ENCODE assay signal across 11 mouse cellular contexts in the genomic region with DNA sequence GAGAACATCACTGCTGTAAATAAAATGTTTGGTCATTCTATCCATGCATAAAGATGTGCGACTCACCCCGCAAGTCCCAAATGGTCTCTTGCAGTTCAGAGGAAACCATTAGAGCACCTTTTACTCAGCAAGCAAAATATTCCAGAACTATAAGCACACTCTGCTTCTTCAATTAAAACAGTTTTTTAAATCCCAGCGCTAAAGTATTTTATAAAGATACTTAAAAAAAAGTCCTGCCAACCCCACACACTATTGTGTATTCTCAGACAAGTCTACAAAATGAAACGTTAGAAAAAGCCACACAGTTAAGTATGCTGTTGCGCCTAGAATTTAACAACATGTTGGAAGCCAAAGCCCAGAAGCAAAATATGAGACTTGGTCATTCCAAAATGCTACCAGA. TPM values are rescaled to one million over a fixed set of nuclear protein-coding genes. Genes with fewer than 3 reads are reported as not detected.
DNase-seq lines count a peak whose midpoint lies in the region; ATAC-seq and TF ChIP-seq lines count a peak whose summit lies in the region.
"Had no signal": no experiment of that assay in that cellular context is flagged by ENCODE, and none has a peak within 500 bp of the region (broad histone marks: within the 10 kb centered on the region; RNA-seq: fewer than 3 reads in every experiment).

No protein-coding gene starts in this region.

- peaks cover 13% of the 10 kb centered on the region; the same call in 1 of the 2 replicates for H3K27me3 ChIP-seq in heart, postnatal 0 days (ENCODE audit: control insufficient read depth, insufficient read depth, low read length)
- H3K27me3 ChIP-seq in E14TG2a.4 (ENCODE audit: insufficient read depth, low read length), result no peaks in the 10 kb centered on the region
- peaks cover 32% of the 10 kb centered on the region for H3K27me3 ChIP-seq in embryonic facial prominence, embryonic 12.5 days
- no peaks in the 10 kb centered on the region for H3K27me3 ChIP-seq in hindbrain, postnatal 0 days (ENCODE audit: insufficient read depth, low read length)

- TF ChIP-seq CTCF in heart, postnatal 0 days (IDR thresholded peaks at IDR 0.05; ENCODE audit: low read depth), result no peak
- no peak for TF ChIP-seq CTCF in E14TG2a.4 (conservative IDR thresholded peaks at IDR 0.05; ENCODE audit: low read length)
- TF ChIP-seq CTCF in hindbrain, postnatal 0 days (IDR thresholded peaks at IDR 0.05; ENCODE audit: low read depth), result no peak

- H3K4me1 ChIP-seq in heart, postnatal 0 days (ENCODE audit: control insufficient read depth, insufficient read depth), result no peaks in the 10 kb centered on the region
- peaks cover 44% of the 10 kb centered on the region for H3K4me1 ChIP-seq in E14TG2a.4 (replicated peaks; ENCODE audit: low read depth, low read length)
- H3K4me1 ChIP-seq in embryonic facial prominence, embryonic 12.5 days, result no peaks in the 10 kb centered on the region
- no peaks in the 10 kb centered on the region for H3K4me1 ChIP-seq in hindbrain, postnatal 0 days (ENCODE audit: insufficient read depth, low read length)
- H3K4me1 ChIP-seq: liver, embryonic 15.5 days had no signal

- ATAC-seq in heart, postnatal 0 days (ENCODE audit: insufficient read depth, low read depth), result no peak
- no peak for ATAC-seq in embryonic facial prominence, embryonic 12.5 days (ENCODE audit: insufficient number of reproducible peaks, insufficient read depth, low FRiP score, low TSS enrichment)
- ATAC-seq in hindbrain, postnatal 0 days, result no peak
- ATAC-seq in inflammation-experienced regulatory T-cells, adult 6 months, result no peak

- no peaks in the 10 kb centered on the region for H3K36me3 ChIP-seq in heart, postnatal 0 days (replicated peaks; ENCODE audit: control insufficient read depth, insufficient read depth, low read length)
- no peaks in the 10 kb centered on the region for H3K36me3 ChIP-seq in E14TG2a.4 (ENCODE audit: insufficient read depth, low read length)
- no peaks in the 10 kb centered on the region for H3K36me3 ChIP-seq in embryonic facial prominence, embryonic 12.5 days
- no peaks in the 10 kb centered on the region for H3K36me3 ChIP-seq in hindbrain, postnatal 0 days (ENCODE audit: insufficient read depth, low read length)
- H3K36me3 ChIP-seq: liver, embryonic 15.5 days had no signal

- intact Hi-C loops in heart, postnatal 14 days (cut with DNase I), result no loop called here

- H3K4me3 ChIP-seq in heart, postnatal 0 days (ENCODE audit: low read depth, low read length), result no peak overlapping the region
- H3K4me3 ChIP-seq in E14TG2a.4 (replicated peaks; ENCODE audit: low read length), result peak overlapping the region; percentile 84
- no peak overlapping the region; the same call in 1 of the 2 replicates for H3K4me3 ChIP-seq in embryonic facial prominence, embryonic 12.5 days
- peak overlapping the region; percentile 58 for H3K4me3 ChIP-seq in hindbrain, postnatal 0 days (ENCODE audit: low read length)

- H3K27ac ChIP-seq in heart, postnatal 0 days (ENCODE audit: low read depth), result no peak overlapping the region
- H3K27ac ChIP-seq in embryonic facial prominence, embryonic 12.5 days, result no peak overlapping the region
- no peak overlapping the region for H3K27ac ChIP-seq in hindbrain, postnatal 0 days
- H3K27ac ChIP-seq: liver, embryonic 15.5 days had no signal

- H3K4me2 ChIP-seq in heart, postnatal 0 days (ENCODE audit: low read depth, low read length), result peak overlapping the region; percentile 76
- peak overlapping the region; percentile 67 for H3K4me2 ChIP-seq in embryonic facial prominence, embryonic 12.5 days (replicated peaks)
- H3K4me2 ChIP-seq in hindbrain, postnatal 0 days (ENCODE audit: low read depth, low read length), result peak overlapping the region; percentile 58

- no peak overlapping the region for H3K9ac ChIP-seq in heart, postnatal 0 days (replicated peaks; ENCODE audit: low read depth, low read length)
- H3K9ac ChIP-seq in embryonic facial prominence, embryonic 12.5 days, result no peak overlapping the region
- peak overlapping the region; percentile 76; the same call in 1 of the 2 replicates for H3K9ac ChIP-seq in hindbrain, postnatal 0 days (replicated peaks; ENCODE audit: low read length)
- H3K9ac ChIP-seq: liver, embryonic 15.5 days had no signal

- WGBS in heart, postnatal 0 days, result 57% methylated on average over 5 of the region's 5 CpGs
- 55% methylated on average over 5 of the region's 5 CpGs for WGBS in embryonic facial prominence, embryonic 12.5 days
- 50% methylated on average over 5 of the region's 5 CpGs for WGBS in hindbrain, postnatal 0 days

- no peak for TF ChIP-seq EP300 in heart, postnatal 0 days (IDR thresholded peaks at IDR 0.05; ENCODE audit: low read depth)

- DNase-seq in heart, postnatal 0 days (ENCODE audit: low spot score), result no peak
- DNase-seq in heart, postnatal 14 days, result no peak
- DNase-seq in hindbrain, postnatal 0 days (ENCODE audit: low spot score), result no peak
- no peak for DNase-seq in layer of hippocampus, adult 18-20 months (ENCODE audit: low spot score in 2 of 2)
- no peak for DNase-seq in layer of hippocampus, adult 9-10 months (ENCODE audit: low spot score)

- no peaks in the 10 kb centered on the region for H3K9me3 ChIP-seq in heart, postnatal 0 days (replicated peaks; ENCODE audit: control insufficient read depth, low read length)
- H3K9me3 ChIP-seq in E14TG2a.4 (ENCODE audit: low read length), result no peaks in the 10 kb centered on the region
- no peaks in the 10 kb centered on the region for H3K9me3 ChIP-seq in embryonic facial prominence, embryonic 12.5 days
- no peaks in the 10 kb centered on the region for H3K9me3 ChIP-seq in hindbrain, postnatal 0 days (ENCODE audit: low read length)
- H3K9me3 ChIP-seq: liver, embryonic 15.5 days had no signal

RNA-seq across cellular contexts. Expression of gene Nexmif, which starts 1.9 kb away (rescaled TPM):
- 0.69 and 1.7 TPM in 2 replicates for total RNA-seq in heart, postnatal 0 days (2014; rRNA removed; ENCODE audit: low replicate concordance)
- 0.59 and 0.74 TPM in 2 replicates for polyA plus RNA-seq in heart, postnatal 0 days (2015; fragmentation: Nextera tagmentation; extraction: Ambion mirVana)
- under 1 TPM; 0.50 to 0.61 TPM for total RNA-seq in heart, postnatal 14 days (2021)
- 2.8 and 3.0 TPM in 2 replicates for polyA plus RNA-seq in embryonic facial prominence, embryonic 12.5 days (2016; fragmentation: Nextera tagmentation; extraction: Ambion mirVana)
- 30.1 and 30.7 TPM in 2 replicates for total RNA-seq in hindbrain, postnatal 0 days (2014; rRNA removed)
- 14.3 and 15.3 TPM in 2 replicates for polyA plus RNA-seq in hindbrain, postnatal 0 days (2015; fragmentation: Nextera tagmentation; extraction: Ambion mirVana)
- not detected for polyA plus RNA-seq in inflammation-experienced regulatory T-cells, adult 6 months (2017; shearing (Covaris generic))
- 10 to 100 TPM; 33.5 to 35.1 TPM for total RNA-seq in layer of hippocampus, adult 18-20 months (2021)
- total RNA-seq: neutrophil, adult 5-6 weeks had no signal
- polyA plus RNA-seq: small intestine, adult 2 months had no signal

Comparison
In these comparisons a context has a peak if more than half of its experiments do, and no peak if none do; other contexts are left out.
1. H3K4me3 ChIP-seq: peak in E14TG2a.4 (single experiment) and hindbrain, postnatal 0 days (single experiment); none in heart, postnatal 0 days (single experiment) and embryonic facial prominence, embryonic 12.5 days (single experiment).
2. RNA of gene Nexmif, which starts 1.9 kb away (total RNA-seq): 33.5 to 35.1 TPM in layer of hippocampus, adult 18-20 months and 30.1 to 30.7 TPM in hindbrain, postnatal 0 days; 0.69 to 1.7 TPM in heart, postnatal 0 days and 0.50 to 0.61 TPM in heart, postnatal 14 days; every median in the first group is over 10 times any median in the second.
3. Peak in every context shown above with its lines, with median percentiles within 50 percentile points of each other: H3K4me2 ChIP-seq.